Mouse (Mus musculus) kidney, adult 2 months (tissue): ENCODE measurements at regions not wholly inside any gene's neighbourhood (a gene's known extent, or its start where the extent isn't known, plus 50 kb on each side); places are given as distances from the start of the nearest gene placed in this dataset.

Experiments used
- DNase-seq: peaks from one replicate; pipeline ENCODE4 v3.0.0; 2021
- H3K27ac ChIP-seq: fragments of 200-500 bp; 2 replicates; pipeline ENCODE4 v1.5.1; 2012; ENCODE audit warnings: low read depth, low read length, control low read depth, inconsistent platforms; ENCODE audit not compliant: insufficient read depth
- H3K27me3 ChIP-seq: fragments of 200-500 bp; replicated peaks from 2 replicates; pipeline ENCODE4 v1.6.1; 2012; ENCODE audit warnings: mild to moderate bottlenecking, moderate library complexity, low read length, inconsistent platforms; ENCODE audit not compliant: control insufficient read depth, insufficient read depth
- H3K36me3 ChIP-seq: fragments of 200-500 bp; 2 replicates; pipeline ENCODE4 v1.6.1; 2012; ENCODE audit warnings: mild to moderate bottlenecking, moderate library complexity, low read length, inconsistent platforms; ENCODE audit not compliant: control insufficient read depth, insufficient read depth
- H3K4me1 ChIP-seq: fragments of 200-500 bp; 2 replicates; pipeline ENCODE4 v1.6.1; 2011; ENCODE audit warnings: low read length; ENCODE audit not compliant: control insufficient read depth, insufficient read depth
- H3K4me3 ChIP-seq: fragments of 200-500 bp; 2 replicates; pipeline ENCODE4 v1.5.1; 2011; ENCODE audit warnings: mild to moderate bottlenecking, low read depth, low read length, control low read depth; ENCODE audit not compliant: insufficient read depth
- CTCF ChIP-seq: fragments of 200-500 bp; conservative IDR thresholded peaks from 2 replicates; pipeline ENCODE4 v1.5.1; 2011; ENCODE audit warnings: low read depth, mild to moderate bottlenecking, control low read depth, low read length, moderate library complexity, mixed read lengths; ENCODE audit not compliant: insufficient read depth, insufficient read length
- POLR2A ChIP-seq: fragments of 200-500 bp; IDR thresholded peaks from one replicate; pipeline ENCODE4 v1.6.1; 2011; ENCODE audit warnings: low read depth, low read length, control low read depth
- WGBS: fragments of 180-500 bp; shearing (Covaris S2); methylation state at CpG from one replicate; pipeline ENCODE4 v1.1.7; 2018; 5-methylcytosine and 5-hydroxymethylcytosine counted together

DNA sequence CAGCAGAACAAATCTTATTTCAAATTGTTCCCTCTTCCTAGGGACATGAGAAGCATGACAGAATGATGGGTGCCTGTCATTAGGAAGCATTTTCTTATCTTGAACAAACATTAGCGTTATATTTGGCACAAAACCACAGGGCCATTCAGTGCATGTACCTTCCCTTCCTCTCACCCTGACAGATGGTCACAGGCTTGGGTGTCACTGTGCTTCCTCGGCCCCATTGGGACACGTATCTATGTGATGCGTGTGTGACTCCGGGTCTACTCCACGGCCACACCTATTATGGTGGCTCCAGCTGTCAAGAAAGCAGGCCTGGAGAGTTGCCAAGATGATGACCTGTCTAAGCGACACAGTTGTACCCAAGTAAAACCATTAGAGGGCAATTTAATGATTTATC, 298.5 kb upstream of the Pabpc6 start:
- WGBS: 68% methylated on average over 7 of the region's 7 CpGs
- H3K4me3 ChIP-seq: no peak overlapping the region
- H3K4me1 ChIP-seq: no peaks in the 10 kb centered on the region
- no peak for TF ChIP-seq CTCF
- DNase-seq: no peak
- no peaks in the 10 kb centered on the region for H3K27me3 ChIP-seq
- H3K36me3 ChIP-seq: no peaks in the 10 kb centered on the region
- H3K27ac ChIP-seq: no peak overlapping the region

DNA sequence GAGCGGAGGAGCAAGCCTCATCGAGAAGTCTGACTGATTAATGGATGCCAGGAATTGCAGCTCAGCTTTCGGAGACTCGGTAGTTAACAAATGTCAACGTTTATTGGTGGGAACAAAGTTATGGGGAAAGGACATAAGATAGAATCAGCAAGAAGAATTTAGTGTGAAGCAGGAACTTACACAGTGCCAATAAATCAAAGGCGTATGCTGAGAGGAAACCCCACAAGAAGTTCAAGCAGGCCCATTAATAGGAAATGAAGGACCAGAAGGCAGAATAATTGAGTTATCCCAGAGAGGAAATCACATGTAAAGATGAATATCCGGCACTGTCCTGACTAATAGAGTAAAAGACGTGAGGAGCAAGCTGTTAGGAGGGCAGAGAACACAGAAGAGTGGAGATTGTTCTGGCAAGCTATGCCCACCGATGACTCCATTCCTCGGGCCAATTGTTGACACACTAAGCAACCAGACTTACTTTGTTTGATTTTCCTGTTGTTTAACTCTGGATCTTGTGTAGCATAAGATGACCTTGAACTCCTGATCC, 293.4 kb upstream of the Pabpc6 start:
- peak; percentile 10 for DNase-seq
- Histone ChIP-seq H3K4me1 (no peaks in the 10 kb centered on the region), H3K27me3 (no peaks in the 10 kb centered on the region), H3K36me3 (no peaks in the 10 kb centered on the region), H3K4me3 (no peak overlapping the region), H3K27ac (no peak overlapping the region)
- 38% methylated on average over 10 of the region's 10 CpGs for WGBS
- no peak for TF ChIP-seq CTCF
- no peak for TF ChIP-seq POLR2A

DNA sequence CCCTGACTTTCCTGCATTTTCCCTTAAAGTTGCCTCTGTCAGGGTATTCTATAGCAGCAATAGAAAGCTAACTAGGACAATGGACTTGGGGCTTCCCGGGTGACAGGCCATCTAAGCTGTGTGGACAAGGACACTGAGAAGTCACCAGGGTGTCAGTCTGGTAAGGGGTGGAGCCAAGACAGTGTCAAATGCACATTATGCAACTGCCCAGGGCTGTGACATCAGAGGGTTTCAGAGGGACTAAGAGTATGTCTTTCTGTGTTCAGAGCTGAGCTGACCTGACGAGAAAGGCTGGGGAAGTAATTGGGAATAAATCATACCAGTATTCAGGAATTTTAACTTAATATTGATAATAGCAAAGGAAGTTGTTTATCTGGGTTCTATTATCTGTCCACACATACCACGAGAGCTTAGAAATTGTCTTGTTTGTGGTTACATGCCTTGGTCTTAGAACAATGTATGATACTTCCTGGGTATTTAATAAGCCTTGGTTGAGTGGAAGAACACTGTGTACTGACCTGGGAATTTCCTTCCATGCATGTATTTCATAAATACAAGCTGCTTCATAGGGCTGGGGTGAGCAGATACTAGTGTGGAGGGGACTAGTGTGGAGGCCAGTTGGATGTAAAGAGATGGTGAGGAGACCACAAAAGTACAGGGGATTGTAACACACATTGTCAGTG, 279.6 kb upstream of the Pabpc6 start:
- Histone ChIP-seq H3K4me3 (no peak overlapping the region), H3K4me1 (no peaks in the 10 kb centered on the region), H3K27ac (no peak overlapping the region), H3K36me3 (no peaks in the 10 kb centered on the region), H3K27me3 (no peaks in the 10 kb centered on the region)
- no peak for DNase-seq
- WGBS: 77% methylated on average over 3 of the region's 3 CpGs
- TF ChIP-seq CTCF: no peak
- TF ChIP-seq POLR2A: no peak

DNA sequence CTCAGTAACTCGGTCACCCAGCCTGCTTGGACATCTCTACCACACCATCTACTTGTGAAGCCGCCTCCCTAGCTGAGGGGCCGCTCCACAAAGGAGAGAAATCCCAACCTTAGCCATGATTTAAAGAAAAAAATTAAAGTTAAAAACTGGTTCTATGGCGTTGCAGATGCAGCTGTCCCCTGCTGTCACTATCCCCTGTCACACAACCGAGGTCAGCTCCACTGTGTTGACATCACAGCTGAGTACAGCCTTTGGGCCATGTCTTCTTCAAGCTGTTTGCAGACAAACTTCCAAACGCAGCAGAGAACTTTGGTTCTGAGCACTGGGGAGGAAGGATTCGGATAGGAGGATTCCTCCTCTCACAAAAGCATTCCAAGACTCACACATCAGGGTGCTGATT, 278.1 kb upstream of the Pabpc6 start:
- WGBS: 87% methylated on average over 7 of the region's 7 CpGs
- Histone ChIP-seq H3K27me3 (no peaks in the 10 kb centered on the region), H3K27ac (no peak overlapping the region), H3K4me1 (no peaks in the 10 kb centered on the region), H3K4me3 (no peak overlapping the region), H3K36me3 (no peaks in the 10 kb centered on the region)
- no peak for DNase-seq
- TF ChIP-seq POLR2A (no peak), CTCF (no peak)

DNA sequence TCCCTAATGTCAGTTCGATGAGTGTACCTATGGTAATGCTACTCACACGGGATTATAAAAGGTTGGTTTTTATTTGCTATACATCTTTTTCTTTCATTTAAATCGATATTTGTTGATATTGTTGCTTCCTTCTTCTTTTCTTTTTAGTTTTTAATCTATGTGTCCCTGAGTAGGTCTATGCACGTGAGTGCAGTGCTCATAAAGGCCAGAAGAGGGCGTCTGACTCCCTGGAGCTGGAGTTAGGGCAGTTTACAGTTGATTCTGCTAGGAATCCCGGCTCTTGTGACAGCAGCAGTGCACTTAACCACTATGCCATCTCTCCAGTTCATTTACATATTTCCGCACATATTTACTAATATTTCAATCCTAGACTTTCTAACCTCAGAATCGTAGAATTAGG, 275.0 kb upstream of the Pabpc6 start:
- H3K27ac ChIP-seq: no peak overlapping the region
- no peak overlapping the region for H3K4me3 ChIP-seq
- H3K27me3 ChIP-seq: no peaks in the 10 kb centered on the region
- DNase-seq: no peak
- TF ChIP-seq CTCF (peak; percentile 21; the same call in 1 of the 2 replicates), POLR2A (no peak)
- H3K4me1 ChIP-seq: no peaks in the 10 kb centered on the region
- no peaks in the 10 kb centered on the region for H3K36me3 ChIP-seq
- WGBS: 85% methylated on average over 8 of the region's 8 CpGs

DNA sequence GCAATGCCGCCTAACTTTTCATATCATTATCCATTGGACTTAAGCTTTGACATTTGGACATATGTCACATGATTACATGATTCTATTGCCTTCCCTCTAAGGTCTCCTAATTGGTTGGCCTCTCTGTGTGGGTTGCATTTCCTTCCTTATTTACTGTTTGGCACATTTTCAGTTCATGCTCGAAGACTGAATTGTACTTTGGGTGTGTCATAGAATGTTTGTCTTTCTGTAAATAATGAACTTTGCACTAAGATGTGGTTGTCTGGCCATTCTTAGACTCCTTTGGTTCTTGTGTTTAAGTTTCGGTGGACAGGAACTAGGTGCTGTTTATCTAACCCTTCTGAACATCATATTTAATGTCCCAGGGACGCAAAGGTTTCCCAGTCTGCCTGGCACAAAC, 272.7 kb upstream of the Pabpc6 start:
- Histone ChIP-seq H3K27ac (no peak overlapping the region), H3K36me3 (no peaks in the 10 kb centered on the region), H3K4me1 (no peaks in the 10 kb centered on the region), H3K4me3 (no peak overlapping the region), H3K27me3 (no peaks in the 10 kb centered on the region)
- WGBS: 70% methylated on average over 4 of the region's 4 CpGs
- TF ChIP-seq CTCF: no peak
- TF ChIP-seq POLR2A: no peak
- DNase-seq: no peak

DNA sequence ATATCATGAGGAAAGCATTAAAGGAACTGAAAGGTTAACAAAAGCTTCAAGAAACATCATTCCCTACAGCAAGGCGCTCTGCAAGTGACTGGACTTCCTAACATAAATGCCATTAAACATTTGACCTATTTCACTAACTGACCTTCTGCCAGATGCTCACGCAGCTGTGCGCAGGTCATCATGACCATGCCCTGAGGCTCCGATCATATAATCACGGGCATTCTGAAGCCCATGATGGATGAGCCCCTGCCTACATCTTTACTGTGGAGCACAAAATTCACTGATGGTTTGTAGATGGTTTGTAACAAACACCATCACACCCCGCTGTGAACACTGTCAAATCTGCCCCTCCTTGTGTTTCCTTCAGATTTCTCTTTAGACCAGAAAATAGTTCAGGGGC, 270.1 kb upstream of the Pabpc6 start:
- DNase-seq: no peak
- Histone ChIP-seq H3K27ac (no peak overlapping the region), H3K27me3 (no peaks in the 10 kb centered on the region), H3K4me3 (no peak overlapping the region), H3K36me3 (no peaks in the 10 kb centered on the region), H3K4me1 (no peaks in the 10 kb centered on the region)
- TF ChIP-seq CTCF: no peak
- no peak for TF ChIP-seq POLR2A
- 66% methylated on average over 6 of the region's 6 CpGs for WGBS

DNA sequence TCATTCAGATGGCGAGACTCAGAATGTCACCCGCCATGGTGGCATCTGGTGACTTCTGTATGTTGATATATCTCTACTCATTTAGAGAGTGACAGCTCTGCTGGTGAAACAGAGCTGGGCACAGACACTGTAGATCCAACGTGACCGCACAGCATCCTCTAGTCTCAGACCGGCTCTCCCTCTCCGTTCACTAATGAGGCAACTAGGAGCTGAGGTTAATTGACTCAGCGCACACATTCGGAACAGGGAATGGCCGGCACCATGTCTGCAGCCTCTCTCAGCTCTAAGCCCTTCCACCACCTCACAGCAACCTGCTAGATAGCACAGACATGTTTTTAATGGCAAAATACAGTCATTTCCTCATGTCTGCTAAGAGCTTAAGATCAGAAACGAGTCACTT, 268.9 kb upstream of the Pabpc6 start:
- no peaks in the 10 kb centered on the region for H3K36me3 ChIP-seq
- TF ChIP-seq CTCF: no peak
- no peak for TF ChIP-seq POLR2A
- H3K27ac ChIP-seq: no peak overlapping the region
- H3K4me1 ChIP-seq: no peaks in the 10 kb centered on the region
- no peak overlapping the region for H3K4me3 ChIP-seq
- no peak for DNase-seq
- 71% methylated on average over 10 of the region's 10 CpGs for WGBS
- no peaks in the 10 kb centered on the region for H3K27me3 ChIP-seq
